Mouse (Mus musculus) MEL (cell line): ENCODE measurements around the gene Gm11027. TPM values are rescaled to one million over a fixed set of nuclear protein-coding genes. Genes with fewer than 3 reads are reported as not detected.

Source experiments
- DNase-seq: peaks from one replicate; pipeline ENCODE4 v3.0.0; 2011; ENCODE audit warnings: low read depth, low spot score
- H3K27ac ChIP-seq: 2 replicates; pipeline ENCODE4 v1.5.1; 2012; ENCODE audit warnings: low read depth, mild to moderate bottlenecking, control low read depth, low read length, moderate library complexity; ENCODE audit not compliant: control insufficient read depth
- H3K27me3 ChIP-seq, 2 experiments: fragments of 150-350 bp in 1 of 2; sonication (generic) in 1 of 2; 2 replicates each; pipeline ENCODE4 v1.6.1; 2012; ENCODE audit warnings: low read length in 2 of 2, mild to moderate bottlenecking in 2 of 2, improper control_type of control experiment in 1 of 2, moderate library complexity in 1 of 2; ENCODE audit not compliant: insufficient read depth in 2 of 2, control insufficient read depth in 1 of 2
- H3K36me3 ChIP-seq, 2 experiments: 2 replicates each; pipeline ENCODE4 v1.6.1; 2012 to 2014; ENCODE audit warnings: low read length in 2 of 2, improper control_type of control experiment in 1 of 2, inconsistent platforms in 1 of 2, mild to moderate bottlenecking in 1 of 2; ENCODE audit not compliant: insufficient read depth in 2 of 2, control insufficient read depth in 1 of 2
- H3K4me1 ChIP-seq, 2 experiments: fragments of 150-350 bp in 1 of 2; sonication (generic) in 1 of 2; 2 replicates each; pipeline ENCODE4 v1.6.1; 2012; ENCODE audit warnings: low read length in 2 of 2, improper control_type of control experiment in 1 of 2, mild to moderate bottlenecking in 1 of 2; ENCODE audit not compliant: insufficient read depth in 2 of 2, control insufficient read depth in 1 of 2
- H3K4me3 ChIP-seq, 2 experiments: fragments of 150-350 bp in 1 of 2; sonication (generic) in 1 of 2; 2 replicates each; pipeline ENCODE4 v1.5.1; 2012; ENCODE audit warnings: low read depth in 2 of 2, low read length in 2 of 2, mild to moderate bottlenecking in 2 of 2, moderate library complexity in 2 of 2, control low read depth in 1 of 2, improper control_type of control experiment in 1 of 2; ENCODE audit not compliant: control insufficient read depth in 1 of 2, insufficient read depth in 1 of 2
- H3K79me2 ChIP-seq: 2 replicates; pipeline ENCODE4 v1.6.1; 2012; ENCODE audit warnings: mild to moderate bottlenecking, low read length, moderate library complexity; ENCODE audit not compliant: control insufficient read depth, poor library complexity, insufficient read depth
- H3K9ac ChIP-seq: 2 replicates; pipeline ENCODE4 v1.6.1; 2012; ENCODE audit warnings: low read depth, mild to moderate bottlenecking, control low read depth, low read length, moderate library complexity; ENCODE audit not compliant: control insufficient read depth, poor library complexity, severe bottlenecking
- H3K9me3 ChIP-seq: fragments of 150-350 bp; sonication (generic); replicated peaks from 2 replicates; pipeline ENCODE4 v1.6.1; 2012; ENCODE audit warnings: mild to moderate bottlenecking, low read length, improper control_type of control experiment, moderate library complexity; ENCODE audit not compliant: insufficient read depth
- CHD1 ChIP-seq: IDR thresholded peaks from 2 replicates; pipeline ENCODE4 v1.6.1; 2012; ENCODE audit warnings: low read depth, mild to moderate bottlenecking, inconsistent platforms, low read length, improper control_type of control experiment
- CHD2 ChIP-seq: IDR thresholded peaks from 2 replicates; pipeline ENCODE4 v1.6.1; 2011; ENCODE audit warnings: low read length, improper control_type of control experiment
- NRF1 ChIP-seq: IDR thresholded peaks from 2 replicates; pipeline ENCODE4 v1.6.1; 2014; ENCODE audit warnings: low read depth, mild to moderate bottlenecking, inconsistent platforms, low read length, improper control_type of control experiment, moderate library complexity; ENCODE audit not compliant: poor library complexity, insufficient read depth, severe bottlenecking
- POLR2A ChIP-seq, 2 experiments: IDR thresholded peaks; 2 replicates each; pipeline ENCODE4 v1.6.1; 2011 to 2012; ENCODE audit warnings: low read length in 2 of 2, mild to moderate bottlenecking in 2 of 2, control low read depth in 1 of 2, improper control_type of control experiment in 1 of 2, low read depth in 1 of 2, moderate library complexity in 1 of 2; ENCODE audit not compliant: control insufficient read depth in 1 of 2, insufficient read depth in 1 of 2, poor library complexity in 1 of 2
- POLR2AphosphoS5 ChIP-seq: IDR thresholded peaks from 2 replicates; pipeline ENCODE4 v1.6.1; 2012; ENCODE audit warnings: low read depth, borderline replicate concordance, mild to moderate bottlenecking, inconsistent platforms, low read length, moderate library complexity, mixed read lengths
- RAD21 ChIP-seq: IDR thresholded peaks from 2 replicates; pipeline ENCODE4 v1.6.1; 2011; ENCODE audit warnings: mild to moderate bottlenecking, low read depth, low read length, improper control_type of control experiment
- UBTF ChIP-seq: IDR thresholded peaks from 2 replicates; pipeline ENCODE4 v1.6.1; 2012; ENCODE audit warnings: low read depth, mild to moderate bottlenecking, inconsistent platforms, low read length, improper control_type of control experiment, moderate library complexity, borderline replicate concordance; ENCODE audit not compliant: insufficient read depth
- ZNF384 ChIP-seq: IDR thresholded peaks from 2 replicates; pipeline ENCODE4 v1.6.1; 2012; ENCODE audit warnings: low read depth, mild to moderate bottlenecking, inconsistent platforms, low read length, improper control_type of control experiment
- polyA plus RNA-seq, 2 experiments: library from polyadenylated mRNA; stranded (reverse) in 1 of 2; unstranded in 1 of 2; fragments of >175 nt in 1 of 2; fragments of >200 nt in 1 of 2; gene quantifications; 2 replicates each; pipeline versions ENCODE4 v1.2.1 to v1.2.4; 2012; ENCODE audit warnings: low replicate concordance in 2 of 2, low read depth in 1 of 2; ENCODE audit not compliant: insufficient read length in 2 of 2, insufficient read depth in 1 of 2, missing spikeins in 1 of 2
- total RNA-seq: library from RNA; depleted of rRNA; stranded (reverse); fragments of 300-350 nt; gene quantifications from 2 replicates; pipeline ENCODE4 v1.2.3, GENCODE M21; 2012

Gene Gm11027
- total and polyA plus RNA-seq, 3 experiments, result not detected

DNA sequence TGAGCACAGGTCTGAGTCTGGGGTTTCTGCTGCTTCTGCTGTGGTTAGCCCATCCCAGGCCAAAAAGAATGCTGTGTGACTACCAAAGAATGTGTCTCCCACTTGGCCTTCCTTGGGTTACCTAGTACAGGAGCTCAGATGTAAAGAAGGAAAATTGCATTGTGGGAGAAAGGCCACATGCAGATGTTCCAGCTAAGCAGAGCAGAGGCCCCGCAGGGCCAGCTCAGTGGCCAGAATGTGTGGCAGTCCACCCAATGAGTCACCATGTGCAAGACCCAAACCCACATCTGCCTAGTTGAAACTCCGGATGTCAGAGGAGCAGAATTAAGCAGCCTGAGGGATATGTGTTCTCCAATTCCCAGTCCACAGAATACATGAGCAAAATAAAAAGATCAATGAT lies 16.9 kb upstream of the Gm11027 start:
- H3K79me2 ChIP-seq, result peaks cover 15% of the 10 kb centered on the region
- no peak for DNase-seq
- H3K27ac ChIP-seq, result no peak overlapping the region
- H3K36me3 ChIP-seq, result peaks cover 5 to 24% of the 10 kb centered on the region in 2 experiments
- no peaks in the 10 kb centered on the region for H3K9me3 ChIP-seq
- H3K4me3 ChIP-seq, result no peak overlapping the region
- no peaks in the 10 kb centered on the region for H3K27me3 ChIP-seq
- no peak overlapping the region for H3K9ac ChIP-seq
- no peak for TF ChIP-seq RAD21
- no peak for TF ChIP-seq UBTF
- no peak for TF ChIP-seq CHD1
- no peak for TF ChIP-seq NRF1
- H3K4me1 ChIP-seq, result peaks cover 15% of the 10 kb centered on the region in 2 experiments

DNA sequence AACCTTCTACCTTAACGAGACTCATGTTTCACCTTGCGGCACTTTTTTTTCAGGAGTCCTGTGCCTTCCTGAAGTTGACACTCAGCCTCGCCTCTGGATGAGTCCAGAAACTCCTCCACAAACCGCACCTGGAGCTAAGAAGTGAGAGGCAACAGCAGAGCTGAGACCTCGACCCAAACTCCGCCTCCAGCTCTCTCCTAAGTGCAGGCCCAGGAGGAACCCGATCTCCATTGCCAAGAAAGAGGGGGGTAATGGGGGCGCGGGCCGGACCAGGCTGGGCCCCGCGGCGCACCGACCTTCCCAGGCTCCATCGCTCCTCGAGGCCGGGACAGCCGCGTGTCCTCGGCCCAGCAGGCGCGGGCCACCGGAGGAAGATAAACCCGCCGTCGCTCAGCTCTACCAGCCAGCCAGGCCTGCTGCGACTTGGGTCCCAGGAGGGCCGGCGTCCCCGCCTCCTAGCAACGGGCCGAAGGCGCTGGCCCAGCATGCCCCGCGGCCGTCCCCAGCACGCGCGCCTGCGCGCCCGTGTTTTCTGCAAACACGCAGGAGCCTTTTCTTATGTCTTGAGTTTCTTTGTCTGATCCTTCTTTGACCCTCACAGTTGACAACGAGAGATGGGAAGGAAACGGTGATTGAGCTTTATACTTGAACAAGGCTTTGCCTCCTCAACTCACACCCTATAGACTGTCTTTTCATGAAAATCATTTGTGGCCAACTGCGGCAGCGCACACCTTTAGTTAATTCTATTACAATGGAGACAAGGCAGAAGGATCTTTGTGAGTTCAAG lies 12.4 kb upstream of the Gm11027 start, which contains the start of gene Wdr60:
Wdr60 (minus strand) TSS at position 468 of the 787 bp plus-strand sequence.
- peaks cover 15% of the 10 kb centered on the region for H3K79me2 ChIP-seq
- peak in 1 of 2 experiments; percentile 88; a peak in 2 of 4 replicates for TF ChIP-seq POLR2A (IDR thresholded peaks at IDR 0.05; ENCODE audit: control insufficient read depth in 1 of 2, insufficient read depth in 1 of 2, low read depth in 1 of 2, low read length in 2 of 2, poor library complexity in 1 of 2)
- TF ChIP-seq CHD2, result no peak
- peak within 1 kb of the TSS; percentile 80 for H3K9ac ChIP-seq
- no peaks in the 10 kb centered on the region for H3K27me3 ChIP-seq
- peak within 1 kb of the TSS; percentile 83 for H3K27ac ChIP-seq
- peak within 1 kb of the TSS; percentile 74 to 86 for H3K4me3 ChIP-seq
- H3K9me3 ChIP-seq, result no peaks in the 10 kb centered on the region
- DNase-seq, result peak; percentile 99
- peaks cover 26 to 29% of the 10 kb centered on the region in 2 experiments for H3K4me1 ChIP-seq
- peaks cover 0 to 40% of the 10 kb centered on the region in 2 experiments; a peak in 2 of 4 replicates for H3K36me3 ChIP-seq

DNA sequence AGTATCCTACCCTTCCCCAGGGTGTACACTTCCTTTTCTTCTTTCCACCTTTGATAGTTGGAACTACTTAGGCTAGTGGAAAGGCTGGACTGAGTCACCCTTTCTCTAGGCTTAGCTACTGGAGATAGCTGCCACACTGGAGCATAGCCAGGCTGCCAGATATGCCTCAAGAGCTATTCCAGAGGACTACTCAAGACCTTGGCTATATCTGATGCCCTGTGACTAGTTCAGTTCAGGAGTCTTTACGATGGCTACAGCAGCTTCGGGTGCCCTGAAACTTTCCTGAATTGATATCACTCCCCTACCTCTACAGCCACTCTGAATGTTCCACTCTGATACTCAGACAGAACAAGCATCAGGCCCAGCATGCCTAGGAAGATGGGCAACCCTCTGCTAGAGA lies 10.4 kb upstream of the Gm11027 start:
- Histone ChIP-seq H3K4me3 (peak overlapping the region; percentile 21 to 22), H3K27me3 (no peaks in the 10 kb centered on the region), H3K9ac (peak overlapping the region; percentile 57), H3K79me2 (peaks cover 6% of the 10 kb centered on the region), H3K27ac (peak overlapping the region; percentile 94), H3K9me3 (no peaks in the 10 kb centered on the region), H3K4me1 (peaks cover 27 to 33% of the 10 kb centered on the region in 2 experiments), H3K36me3 (peaks cover 0 to 46% of the 10 kb centered on the region in 2 experiments; a peak in 2 of 4 replicates)
- DNase-seq, result peak; percentile 96
- TF ChIP-seq ZNF384 (no peak), POLR2AphosphoS5 (0 out of 2 replicates have a peak, but pooled peaks have one; percentile 8)
